Mouse (Mus musculus): ENCODE data around the gene H1f0.

DNA sequence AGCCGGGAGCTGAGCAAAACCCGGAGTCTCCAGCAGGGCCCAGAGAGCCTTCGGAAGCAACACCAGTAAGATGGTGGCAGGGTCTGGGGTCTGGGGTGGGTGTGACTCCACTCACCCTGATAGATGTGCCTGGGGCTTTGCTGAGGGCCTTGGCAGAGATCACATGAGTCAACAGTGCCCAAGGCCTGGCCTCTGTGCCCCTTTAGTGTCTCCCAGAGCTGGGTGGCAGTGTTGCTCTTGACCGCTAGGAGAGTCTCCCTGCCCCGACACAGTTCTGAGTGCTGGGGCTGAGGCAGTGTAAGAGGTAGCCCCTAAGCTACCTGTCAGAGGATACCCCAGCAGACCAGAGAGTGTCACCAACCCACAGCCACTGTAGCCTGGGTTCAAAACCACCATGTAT, 26.7 kb upstream of the H1f0 start:
- no peak for TF ChIP-seq CTCF (IDR thresholded peaks at IDR 0.05; ENCODE audit: low read depth)
- no peak for TF ChIP-seq EP300 (IDR thresholded peaks at IDR 0.05; ENCODE audit: low read depth)
